Mouse (Mus musculus): ENCODE measurements around the gene Cd5.

DNA sequence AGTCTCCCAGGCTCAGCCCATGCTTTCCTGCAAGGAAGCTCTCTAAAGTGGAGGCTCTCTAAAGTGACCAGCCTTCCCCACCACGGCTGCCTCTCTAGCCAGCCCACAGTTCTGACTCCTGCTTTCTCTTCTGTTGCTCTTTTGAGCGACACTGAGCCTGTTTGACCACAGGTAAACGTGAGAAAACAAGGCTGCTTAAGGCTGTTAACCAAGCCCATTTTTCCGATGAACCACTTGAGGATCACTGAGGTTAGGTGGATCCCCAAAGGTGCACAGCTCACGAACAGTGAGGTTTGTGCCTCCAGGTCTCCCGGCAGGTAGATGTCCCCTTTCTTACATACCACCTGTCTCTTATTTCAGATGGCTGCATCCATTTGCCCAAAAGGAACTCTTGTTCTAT, 3.3 kb upstream of the Cd5 start:
- TF ChIP-seq EP300 (IDR thresholded peaks at IDR 0.05): no peak
- no peak for TF ChIP-seq CTCF (IDR thresholded peaks at IDR 0.05)
